Mouse (Mus musculus) forebrain, embryonic 11.5 days (tissue): Measurements from ENCODE around the gene Gcsh. TPM values are rescaled to one million over a fixed set of nuclear protein-coding genes. Genes with fewer than 3 reads are reported as not detected.
A peak's percentile ranks its signal among the peaks of the same experiment; 100 is the strongest.

Source experiments
- ATAC-seq: fragments of 200-750 bp; cut with Nextera tagmentation; replicated peaks from 2 replicates; pipeline ENCODE4 v1.8.0; 2017; ENCODE audit warnings: moderate TSS enrichment; ENCODE audit not compliant: low FRiP score
- DNase-seq: peaks from one replicate; pipeline ENCODE4 v3.0.0-alpha.2; 2017; ENCODE audit warnings: low spot score
- H3K27ac ChIP-seq: fragments of 300-500 bp; sonication (generic); 2 replicates; pipeline ENCODE4 v1.5.1; 2014; ENCODE audit warnings: low read depth, low read length
- H3K27me3 ChIP-seq: fragments of 300-500 bp; sonication (generic); 2 replicates; pipeline ENCODE4 v1.6.1; 2014; ENCODE audit warnings: mild to moderate bottlenecking, low read length, mixed read lengths; ENCODE audit not compliant: control insufficient read depth, insufficient read depth
- H3K36me3 ChIP-seq: fragments of 300-500 bp; sonication (generic); 2 replicates; pipeline ENCODE4 v1.6.1; 2014; ENCODE audit warnings: mild to moderate bottlenecking, low read length, moderate library complexity, mixed read lengths; ENCODE audit not compliant: control insufficient read depth, insufficient read depth
- H3K4me1 ChIP-seq: fragments of 300-500 bp; sonication (generic); replicated peaks from 2 replicates; pipeline ENCODE4 v1.6.1; 2014; ENCODE audit warnings: low read length, mixed read lengths; ENCODE audit not compliant: control insufficient read depth, insufficient read depth
- H3K4me2 ChIP-seq: fragments of 300-500 bp; sonication (generic); 2 replicates; pipeline ENCODE4 v1.6.1; 2014; ENCODE audit warnings: low read depth, mild to moderate bottlenecking, low read length, moderate library complexity, mixed read lengths; ENCODE audit not compliant: severe bottlenecking
- H3K4me3 ChIP-seq: fragments of 300-500 bp; sonication (generic); 2 replicates; pipeline ENCODE4 v1.5.1; 2014; ENCODE audit warnings: low read depth, low read length
- H3K9ac ChIP-seq: fragments of 300-500 bp; sonication (generic); 2 replicates; pipeline ENCODE4 v1.6.1; 2014; ENCODE audit warnings: low read length
- H3K9me3 ChIP-seq: fragments of 300-500 bp; sonication (generic); 2 replicates; pipeline ENCODE4 v1.6.1; 2016; ENCODE audit warnings: low read length, mixed read lengths; ENCODE audit not compliant: control insufficient read depth
- WGBS: fragments of 180-500 bp; shearing (Covaris S2); extraction: QIAGEN DNeasy Blood & Tissue Kit; methylation state at CpG from one replicate; pipeline ENCODE4 v1.1.7; 2014; 5-methylcytosine and 5-hydroxymethylcytosine counted together
- polyA plus RNA-seq: library from polyadenylated mRNA; unstranded; fragments of >200 nt; fragmentation: Nextera tagmentation; extraction: Ambion mirVana; gene quantifications from 2 replicates; pipeline ENCODE4 v1.2.1, GENCODE M21; 2014

Gene Gcsh
- polyA plus RNA-seq, 1 experiment from 2014 or later, result 159 TPM

GRCm38 (mm10) chr8:116954415-116954814 lies 38.9 kb downstream of the Gcsh start:
- no peak overlapping the region for H3K9ac ChIP-seq
- no peak for DNase-seq
- no peak overlapping the region for H3K4me2 ChIP-seq
- H3K4me3 ChIP-seq, result no peak overlapping the region
- peaks cover 3% of the 10 kb centered on the region; the same call in 1 of the 2 replicates for H3K36me3 ChIP-seq
- no peaks in the 10 kb centered on the region for H3K4me1 ChIP-seq
- H3K9me3 ChIP-seq, result no peaks in the 10 kb centered on the region
- no peak overlapping the region for H3K27ac ChIP-seq
- 93% methylated on average over 9 of the region's 9 CpGs for WGBS
- H3K27me3 ChIP-seq, result no peaks in the 10 kb centered on the region
- ATAC-seq, result no peak

GRCm38 (mm10) chr8:116952428-116952827 lies 40.9 kb downstream of the Gcsh start:
- no peaks in the 10 kb centered on the region for H3K4me1 ChIP-seq
- H3K4me2 ChIP-seq, result no peak overlapping the region
- H3K27me3 ChIP-seq, result no peaks in the 10 kb centered on the region
- DNase-seq (no peak), ATAC-seq (no peak)
- 95% methylated on average over 8 of the region's 8 CpGs for WGBS
- H3K9me3 ChIP-seq, result no peaks in the 10 kb centered on the region
- H3K4me3 ChIP-seq, result no peak overlapping the region
- no peak overlapping the region for H3K27ac ChIP-seq
- peaks cover 3% of the 10 kb centered on the region; the same call in 1 of the 2 replicates for H3K36me3 ChIP-seq
- no peak overlapping the region for H3K9ac ChIP-seq

DNA sequence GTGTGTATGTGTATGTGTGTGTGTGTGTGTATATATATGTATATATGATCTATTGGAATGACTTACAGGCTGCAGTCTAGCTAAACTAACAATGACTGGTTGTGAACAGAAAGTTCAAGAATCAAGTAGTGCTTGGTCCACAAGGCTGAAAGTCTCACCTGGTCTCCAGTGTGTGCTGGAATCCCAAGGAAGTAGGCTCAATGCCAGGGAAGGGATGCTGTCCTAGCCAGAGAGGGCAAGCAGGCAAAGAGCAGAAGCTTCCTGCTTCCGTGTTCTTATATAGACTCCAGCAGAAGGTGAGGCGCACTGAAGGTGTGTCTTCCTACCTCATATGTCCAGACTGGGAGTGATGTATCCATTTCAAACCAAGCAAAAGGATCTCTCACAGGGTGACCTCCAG lies 41.6 kb downstream of the Gcsh start:
- WGBS, result 91% methylated on average over 2 of the region's 2 CpGs
- no peaks in the 10 kb centered on the region for H3K27me3 ChIP-seq
- no peak overlapping the region for H3K4me2 ChIP-seq
- DNase-seq, result no peak
- no peak overlapping the region for H3K9ac ChIP-seq
- H3K27ac ChIP-seq, result no peak overlapping the region
- H3K4me1 ChIP-seq, result no peaks in the 10 kb centered on the region
- H3K9me3 ChIP-seq, result no peaks in the 10 kb centered on the region
- no peak for ATAC-seq
- no peaks in the 10 kb centered on the region; the same call in 1 of the 2 replicates for H3K36me3 ChIP-seq
- H3K4me3 ChIP-seq, result no peak overlapping the region

GRCm38 (mm10) chr8:116951369-116951768 lies 42.0 kb downstream of the Gcsh start:
- H3K27me3 ChIP-seq, result no peaks in the 10 kb centered on the region
- H3K4me3 ChIP-seq, result no peak overlapping the region
- H3K9ac ChIP-seq, result no peak overlapping the region
- no peaks in the 10 kb centered on the region for H3K9me3 ChIP-seq
- no peaks in the 10 kb centered on the region; the same call in 1 of the 2 replicates for H3K36me3 ChIP-seq
- WGBS, result 80% methylated on average over 5 of the region's 5 CpGs
- ATAC-seq (no peak), DNase-seq (no peak)
- H3K4me1 ChIP-seq, result no peaks in the 10 kb centered on the region
- H3K27ac ChIP-seq, result no peak overlapping the region
- no peak overlapping the region for H3K4me2 ChIP-seq

DNA sequence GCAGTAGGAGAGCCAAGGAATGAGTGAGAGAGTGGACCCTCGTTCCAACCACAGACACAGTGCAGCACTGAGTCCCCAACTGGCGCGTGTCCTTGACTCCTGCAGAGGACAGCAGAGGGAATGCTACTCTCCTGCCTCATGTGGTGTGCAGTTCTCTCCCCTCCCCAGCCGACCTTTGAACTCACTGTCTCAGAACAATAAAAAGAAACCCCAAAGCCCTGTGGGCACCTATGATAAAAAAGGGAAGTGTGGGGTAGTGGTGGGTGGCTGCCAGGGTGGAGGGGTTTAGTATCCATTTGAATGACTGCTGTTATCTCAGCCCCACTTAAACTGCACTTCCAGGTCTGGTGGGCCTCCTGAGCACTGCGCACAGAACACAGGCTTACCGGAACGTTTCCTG lies 45.7 kb downstream of the Gcsh start:
- H3K27me3 ChIP-seq, result no peaks in the 10 kb centered on the region
- no peak overlapping the region for H3K9ac ChIP-seq
- DNase-seq (no peak), ATAC-seq (no peak)
- no peaks in the 10 kb centered on the region for H3K36me3 ChIP-seq
- H3K4me2 ChIP-seq, result no peak overlapping the region
- H3K4me3 ChIP-seq, result no peak overlapping the region
- WGBS, result 91% methylated on average over 7 of the region's 7 CpGs
- H3K9me3 ChIP-seq, result no peaks in the 10 kb centered on the region
- peaks cover 9% of the 10 kb centered on the region for H3K4me1 ChIP-seq
- no peak overlapping the region for H3K27ac ChIP-seq

DNA sequence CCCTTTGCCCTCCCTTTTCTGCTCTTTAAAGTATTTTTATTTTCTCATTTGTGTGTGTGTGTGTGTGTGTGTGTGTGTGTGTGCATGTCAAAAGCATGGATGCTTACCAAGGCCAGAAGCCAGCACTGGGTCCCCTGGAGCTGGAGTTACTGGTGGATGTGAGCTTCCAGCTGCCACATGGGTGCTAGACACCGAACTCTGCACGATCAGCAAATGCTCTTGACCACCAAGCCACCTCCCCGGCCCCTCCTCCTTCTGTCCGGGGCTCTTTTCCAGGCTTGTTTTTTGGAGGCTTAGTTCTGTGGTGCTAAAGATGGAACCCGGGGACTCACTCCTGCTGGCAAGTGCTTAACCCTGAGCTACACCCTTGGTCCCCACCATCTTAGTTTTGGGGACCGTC lies 46.5 kb downstream of the Gcsh start:
- Histone ChIP-seq H3K4me2 (no peak overlapping the region), H3K27ac (no peak overlapping the region), H3K4me3 (no peak overlapping the region), H3K9ac (no peak overlapping the region), H3K4me1 (peaks cover 9% of the 10 kb centered on the region), H3K27me3 (no peaks in the 10 kb centered on the region), H3K36me3 (no peaks in the 10 kb centered on the region), H3K9me3 (no peaks in the 10 kb centered on the region)
- DNase-seq, result no peak
- ATAC-seq, result no peak
- WGBS, result 89% methylated on average over 6 of the region's 6 CpGs

DNA sequence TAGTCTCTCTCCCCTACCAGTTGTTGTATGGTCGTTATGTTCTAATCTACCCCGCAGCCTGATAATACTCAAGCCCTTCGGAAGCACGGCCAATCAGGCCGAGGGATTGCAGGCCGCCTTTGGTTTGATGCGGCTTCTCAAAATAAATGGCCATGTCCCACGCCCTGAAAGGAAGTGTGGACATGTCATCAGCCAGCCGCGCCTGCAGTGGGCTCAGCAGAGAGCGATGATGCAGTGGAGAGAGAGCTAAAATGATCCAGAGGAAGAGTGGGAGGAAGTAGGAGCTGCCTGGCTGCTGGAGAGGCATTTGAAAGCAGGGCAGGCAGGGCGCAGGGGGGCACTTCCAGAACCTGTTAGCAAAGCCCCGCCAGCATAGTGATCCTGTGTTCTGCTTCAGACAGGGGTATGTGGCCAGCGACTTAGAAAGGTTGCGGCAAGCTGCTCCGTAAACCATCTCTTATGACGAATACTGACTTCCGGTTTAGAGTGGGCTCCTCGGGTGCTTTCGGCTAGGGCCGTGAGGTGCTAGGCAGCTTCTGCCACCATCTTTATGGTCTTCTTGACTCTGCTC lies 47.0 kb downstream of the Gcsh start:
- H3K4me3 ChIP-seq, result no peak overlapping the region
- WGBS, result 87% methylated on average over 21 of the region's 21 CpGs
- H3K36me3 ChIP-seq, result no peaks in the 10 kb centered on the region
- peaks cover 9% of the 10 kb centered on the region for H3K4me1 ChIP-seq
- H3K27me3 ChIP-seq, result no peaks in the 10 kb centered on the region
- DNase-seq, result no peak
- no peak overlapping the region for H3K4me2 ChIP-seq
- ATAC-seq, result no peak
- no peaks in the 10 kb centered on the region for H3K9me3 ChIP-seq
- no peak overlapping the region for H3K9ac ChIP-seq
- H3K27ac ChIP-seq, result no peak overlapping the region

DNA sequence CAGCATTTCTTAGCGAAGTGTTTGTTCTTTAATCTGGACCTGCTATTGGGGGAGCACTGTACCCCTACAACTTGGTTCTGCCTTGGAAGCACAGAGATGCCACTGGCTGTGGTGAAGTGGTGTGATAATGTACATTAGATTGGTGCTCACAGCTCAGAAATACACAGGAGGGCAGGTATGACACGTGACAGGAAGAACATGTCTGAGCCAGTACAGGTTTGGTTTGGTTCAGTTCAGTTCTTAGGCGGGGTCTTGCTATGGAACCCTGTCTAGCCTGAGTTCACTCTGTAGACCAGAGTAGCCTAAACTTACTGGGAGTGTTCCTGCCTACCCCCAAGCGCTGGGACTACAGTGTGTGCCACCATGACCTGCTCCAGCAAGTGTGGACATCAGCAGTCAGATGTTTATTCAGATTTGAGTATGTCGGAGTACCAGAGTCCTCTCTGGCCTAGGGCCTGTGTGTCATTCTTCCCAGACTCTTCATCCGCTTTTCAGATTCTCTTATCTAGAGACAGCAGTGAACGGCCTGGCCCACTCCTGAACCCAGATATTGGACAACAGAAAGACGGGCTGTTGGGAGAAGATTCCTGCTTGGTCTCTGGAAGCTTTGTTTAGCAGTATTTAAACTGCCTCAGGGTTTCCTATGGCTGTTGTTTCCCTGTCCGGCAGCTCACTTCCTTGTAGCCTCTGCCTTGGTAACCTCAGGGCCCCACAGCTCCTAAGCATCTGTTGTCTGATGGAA lies 48.0 kb downstream of the Gcsh start:
- ATAC-seq (no peak), DNase-seq (no peak)
- no peaks in the 10 kb centered on the region for H3K27me3 ChIP-seq
- no peaks in the 10 kb centered on the region for H3K36me3 ChIP-seq
- 91% methylated on average over 9 of the region's 9 CpGs for WGBS
- H3K9ac ChIP-seq, result no peak overlapping the region
- H3K27ac ChIP-seq, result no peak overlapping the region
- no peaks in the 10 kb centered on the region for H3K9me3 ChIP-seq
- no peak overlapping the region for H3K4me3 ChIP-seq
- no peak overlapping the region for H3K4me2 ChIP-seq
- peaks cover 9% of the 10 kb centered on the region for H3K4me1 ChIP-seq

- H3K9ac ChIP-seq, result peak overlapping the region; percentile 85
- no peak overlapping the region for H3K27ac ChIP-seq
- H3K4me2 ChIP-seq, result peak overlapping the region; percentile 97
- 21% methylated on average over 4 of the region's 4 CpGs for WGBS
- no peaks in the 10 kb centered on the region for H3K9me3 ChIP-seq
- H3K4me1 ChIP-seq, result peaks cover 9% of the 10 kb centered on the region
- ATAC-seq, result no peak
- no peaks in the 10 kb centered on the region for H3K27me3 ChIP-seq
- no peaks in the 10 kb centered on the region for H3K36me3 ChIP-seq
- peak overlapping the region; percentile 94 for H3K4me3 ChIP-seq
- no peak for DNase-seq
Observed at GRCm38 (mm10) chr8:116944385-116944696, 49.0 kb downstream of the Gcsh start.
